Mouse (Mus musculus): ENCODE results near the gene Col4a2. TPM values are rescaled to one million over a fixed set of nuclear protein-coding genes. Genes with fewer than 3 reads are reported as not detected.
A peak's percentile ranks its signal among the peaks of the same experiment; 100 is the strongest.

Col4a2 gene
- polyA plus RNA-seq, 1 experiment from 2014 or later, result 47.2 TPM

DNA sequence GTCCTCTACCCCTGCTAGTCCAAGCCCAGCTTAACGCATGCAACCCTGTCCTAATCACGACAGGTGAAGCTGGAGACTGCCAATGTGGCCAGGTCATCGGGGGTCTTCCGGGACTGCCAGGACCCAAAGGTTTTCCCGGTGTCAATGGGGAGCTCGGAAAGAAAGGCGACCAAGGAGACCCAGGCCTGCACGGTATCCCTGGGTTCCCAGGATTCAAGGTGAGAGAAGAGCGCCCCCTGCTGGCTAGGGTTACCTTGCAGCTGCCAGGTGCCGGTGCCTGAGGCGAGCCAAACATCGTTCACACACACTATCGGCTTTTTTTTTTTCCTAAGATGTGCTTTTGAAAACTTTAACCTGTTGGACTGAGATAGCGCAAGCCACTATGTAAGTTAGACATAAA is 108.5 kb downstream of the Col4a2 start:
- H3K27me3 ChIP-seq (ENCODE audit: control insufficient read depth, insufficient read depth, low read length), result no peaks in the 10 kb centered on the region
- H3K36me3 ChIP-seq (ENCODE audit: control insufficient read depth, insufficient read depth, low read length), result peaks cover 4% of the 10 kb centered on the region; the same call in 1 of the 2 replicates
- WGBS, result 55% methylated on average over 14 of the region's 14 CpGs
- H3K27ac ChIP-seq (replicated peaks), result no peak overlapping the region
- H3K4me2 ChIP-seq (replicated peaks; ENCODE audit: low read depth), result no peak overlapping the region
- H3K9ac ChIP-seq (ENCODE audit: low read length), result no peak overlapping the region
- TF ChIP-seq CTCF (IDR thresholded peaks at IDR 0.05; ENCODE audit: low read depth), result peak; percentile 76
- TF ChIP-seq EP300 (optimal IDR thresholded peaks at IDR 0.05), result no peak
- ATAC-seq (ENCODE audit: low FRiP score, low TSS enrichment) (no peak), DNase-seq (ENCODE audit: low spot score) (peak; percentile 55)
- H3K4me3 ChIP-seq (ENCODE audit: low read depth, low read length), result no peak overlapping the region
- no peaks in the 10 kb centered on the region for H3K4me1 ChIP-seq (replicated peaks; ENCODE audit: control insufficient read depth, insufficient read depth)
- H3K9me3 ChIP-seq (ENCODE audit: control insufficient read depth, low read length), result no peaks in the 10 kb centered on the region

DNA sequence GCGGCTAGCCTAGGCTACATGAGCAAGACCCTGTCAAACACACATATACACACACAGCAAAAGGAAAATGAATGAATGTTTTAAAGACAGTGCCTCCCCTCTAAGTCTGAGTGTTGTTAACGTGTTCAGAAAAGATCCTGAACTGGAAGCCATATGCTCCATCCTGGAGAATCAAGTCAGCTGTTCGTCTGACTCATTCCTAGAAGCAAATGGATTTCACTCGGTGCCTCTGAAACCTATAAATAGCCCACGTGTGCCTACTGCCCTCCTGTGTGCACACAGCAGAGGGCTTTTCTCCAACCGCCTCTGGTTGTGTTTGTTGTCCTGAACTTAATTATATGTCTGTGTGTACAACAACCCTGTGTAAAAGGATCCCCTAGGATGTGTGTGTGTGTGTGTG is 109.4 kb downstream of the Col4a2 start:
- H3K9ac ChIP-seq (ENCODE audit: low read length), result no peak overlapping the region
- no peaks in the 10 kb centered on the region for H3K4me1 ChIP-seq (replicated peaks; ENCODE audit: control insufficient read depth, insufficient read depth)
- no peak overlapping the region for H3K4me3 ChIP-seq (ENCODE audit: low read depth, low read length)
- no peak for ATAC-seq (ENCODE audit: low FRiP score, low TSS enrichment)
- no peaks in the 10 kb centered on the region for H3K27me3 ChIP-seq (ENCODE audit: control insufficient read depth, insufficient read depth, low read length)
- no peak overlapping the region for H3K27ac ChIP-seq (replicated peaks)
- H3K9me3 ChIP-seq (ENCODE audit: control insufficient read depth, low read length), result no peaks in the 10 kb centered on the region
- DNase-seq (ENCODE audit: low spot score), result no peak
- H3K36me3 ChIP-seq (ENCODE audit: control insufficient read depth, insufficient read depth, low read length), result peaks cover 3% of the 10 kb centered on the region; the same call in 1 of the 2 replicates
- WGBS, result 72% methylated on average over 6 of the region's 6 CpGs
- TF ChIP-seq CTCF (IDR thresholded peaks at IDR 0.05; ENCODE audit: low read depth), result no peak
- TF ChIP-seq EP300 (optimal IDR thresholded peaks at IDR 0.05), result no peak
- H3K4me2 ChIP-seq (replicated peaks; ENCODE audit: low read depth), result no peak overlapping the region

DNA sequence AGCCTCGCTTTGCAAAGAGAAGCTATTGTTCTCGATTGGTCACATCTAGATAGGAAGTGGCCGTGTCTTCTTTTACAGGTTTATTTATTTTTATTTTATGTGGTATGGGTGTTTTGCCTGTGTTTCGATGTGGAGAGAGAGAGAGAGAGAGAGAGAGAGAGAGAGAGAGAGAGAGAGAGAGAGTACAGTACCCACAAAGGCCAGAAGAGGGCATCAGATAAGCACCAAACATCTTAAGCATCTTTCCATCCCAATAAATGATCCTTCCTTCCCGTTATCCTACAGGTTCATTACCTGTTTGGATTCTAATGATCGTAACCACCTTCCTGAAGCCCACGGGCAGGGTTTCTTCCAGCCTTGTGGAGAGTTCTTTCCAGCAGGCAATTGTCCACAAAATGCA is 110.5 kb downstream of the Col4a2 start:
- peaks cover 6% of the 10 kb centered on the region; the same call in 1 of the 2 replicates for H3K36me3 ChIP-seq (ENCODE audit: control insufficient read depth, insufficient read depth, low read length)
- no peaks in the 10 kb centered on the region for H3K27me3 ChIP-seq (ENCODE audit: control insufficient read depth, insufficient read depth, low read length)
- no peaks in the 10 kb centered on the region for H3K4me1 ChIP-seq (replicated peaks; ENCODE audit: control insufficient read depth, insufficient read depth)
- no peak overlapping the region for H3K9ac ChIP-seq (ENCODE audit: low read length)
- ATAC-seq (ENCODE audit: low FRiP score, low TSS enrichment) (no peak), DNase-seq (ENCODE audit: low spot score) (no peak)
- TF ChIP-seq CTCF (IDR thresholded peaks at IDR 0.05; ENCODE audit: low read depth), result peak; percentile 70
- no peak for TF ChIP-seq EP300 (optimal IDR thresholded peaks at IDR 0.05)
- no peak overlapping the region for H3K4me2 ChIP-seq (replicated peaks; ENCODE audit: low read depth)
- no peaks in the 10 kb centered on the region for H3K9me3 ChIP-seq (ENCODE audit: control insufficient read depth, low read length)
- no peak overlapping the region for H3K4me3 ChIP-seq (ENCODE audit: low read depth, low read length)
- 70% methylated on average over 7 of the region's 7 CpGs for WGBS
- H3K27ac ChIP-seq (replicated peaks), result no peak overlapping the region

DNA sequence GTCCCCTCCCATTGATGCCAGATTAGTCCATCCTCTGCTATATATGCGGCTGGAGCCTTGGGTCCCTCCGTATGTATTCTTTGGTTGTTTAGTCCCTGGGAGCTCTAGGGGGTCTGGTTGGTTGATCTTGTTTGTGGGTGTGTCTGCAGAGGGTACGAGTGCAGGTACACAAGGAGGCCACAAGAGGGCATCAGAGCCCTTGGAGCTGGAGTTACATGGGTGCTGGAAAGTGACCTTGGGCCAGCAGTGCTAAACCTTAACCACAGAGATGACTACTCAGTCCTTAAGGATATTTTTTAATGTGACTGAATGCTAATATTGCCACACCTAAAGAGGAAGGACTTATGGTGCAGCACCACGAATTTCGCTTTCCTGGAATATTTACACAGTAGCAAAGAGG is 118.1 kb downstream of the Col4a2 start:
- Histone ChIP-seq H3K27me3 (ENCODE audit: control insufficient read depth, insufficient read depth, low read length) (no peaks in the 10 kb centered on the region), H3K4me1 (replicated peaks; ENCODE audit: control insufficient read depth, insufficient read depth) (no peaks in the 10 kb centered on the region), H3K36me3 (ENCODE audit: control insufficient read depth, insufficient read depth, low read length) (peaks cover 18% of the 10 kb centered on the region), H3K27ac (replicated peaks) (no peak overlapping the region), H3K9me3 (ENCODE audit: control insufficient read depth, low read length) (no peaks in the 10 kb centered on the region), H3K9ac (ENCODE audit: low read length) (no peak overlapping the region), H3K4me3 (ENCODE audit: low read depth, low read length) (no peak overlapping the region), H3K4me2 (replicated peaks; ENCODE audit: low read depth) (no peak overlapping the region)
- DNase-seq (ENCODE audit: low spot score), result no peak
- ATAC-seq (ENCODE audit: low FRiP score, low TSS enrichment), result no peak
- 70% methylated on average over 5 of the region's 5 CpGs for WGBS
- TF ChIP-seq CTCF (IDR thresholded peaks at IDR 0.05; ENCODE audit: low read depth), result peak; percentile 72
- TF ChIP-seq EP300 (optimal IDR thresholded peaks at IDR 0.05), result no peak

DNA sequence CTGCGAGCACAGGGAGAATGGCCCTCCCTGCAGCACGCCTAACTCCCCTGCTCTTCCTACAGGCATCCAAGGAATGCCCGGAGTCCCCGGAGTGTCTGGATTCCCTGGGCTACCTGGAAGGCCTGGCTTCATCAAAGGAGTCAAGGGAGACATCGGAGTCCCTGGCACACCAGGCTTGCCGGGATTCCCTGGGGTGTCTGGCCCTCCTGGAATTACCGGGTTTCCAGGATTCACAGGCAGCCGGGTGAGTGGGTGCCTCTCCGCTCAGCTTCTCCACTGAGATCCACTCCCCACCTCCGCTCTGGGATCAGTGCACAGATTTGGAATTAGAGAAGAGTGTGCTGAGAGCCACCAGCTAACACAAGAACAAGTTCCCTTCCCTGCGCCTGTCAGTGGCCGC is 125.3 kb downstream of the Col4a2 start:
- Histone ChIP-seq H3K4me1 (replicated peaks; ENCODE audit: control insufficient read depth, insufficient read depth) (no peaks in the 10 kb centered on the region), H3K9ac (ENCODE audit: low read length) (no peak overlapping the region), H3K36me3 (ENCODE audit: control insufficient read depth, insufficient read depth, low read length) (peaks cover 24% of the 10 kb centered on the region), H3K27me3 (ENCODE audit: control insufficient read depth, insufficient read depth, low read length) (no peaks in the 10 kb centered on the region), H3K4me2 (replicated peaks; ENCODE audit: low read depth) (no peak overlapping the region), H3K27ac (replicated peaks) (no peak overlapping the region), H3K4me3 (ENCODE audit: low read depth, low read length) (no peak overlapping the region), H3K9me3 (ENCODE audit: control insufficient read depth, low read length) (no peaks in the 10 kb centered on the region)
- no peak for DNase-seq (ENCODE audit: low spot score)
- WGBS, result 70% methylated on average over 12 of the region's 12 CpGs
- ATAC-seq (ENCODE audit: low FRiP score, low TSS enrichment), result no peak
- no peak for TF ChIP-seq EP300 (optimal IDR thresholded peaks at IDR 0.05)
- TF ChIP-seq CTCF (IDR thresholded peaks at IDR 0.05; ENCODE audit: low read depth), result no peak

DNA sequence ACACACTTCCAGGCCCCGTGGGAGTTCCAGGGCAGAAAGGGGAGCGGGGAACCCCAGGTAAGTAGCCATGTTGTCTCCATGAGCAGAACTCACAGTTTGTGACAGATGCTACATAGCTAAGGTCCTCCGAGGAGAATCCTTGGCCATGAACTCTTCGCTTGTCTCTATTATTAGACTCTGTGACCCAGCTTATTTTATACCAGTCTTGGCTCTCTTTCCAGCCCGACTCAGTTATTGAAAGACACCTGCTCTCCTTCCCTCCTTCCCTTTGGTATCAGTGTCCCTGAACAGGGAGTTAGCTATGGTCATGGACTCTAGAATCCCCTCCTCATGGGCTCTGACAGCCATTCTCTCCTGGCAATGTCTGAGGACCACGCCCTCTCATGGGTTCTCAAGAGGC is 128.7 kb downstream of the Col4a2 start:
- H3K36me3 ChIP-seq (ENCODE audit: control insufficient read depth, insufficient read depth, low read length), result peaks cover 15% of the 10 kb centered on the region
- ATAC-seq (ENCODE audit: low FRiP score, low TSS enrichment), result no peak

More for the DNA sequence above, 128.7 kb downstream of the Col4a2 start:
- TF ChIP-seq EP300 (optimal IDR thresholded peaks at IDR 0.05) (no peak), CTCF (IDR thresholded peaks at IDR 0.05; ENCODE audit: low read depth) (no peak)
- DNase-seq (ENCODE audit: low spot score), result no peak
- WGBS, result 97% methylated on average over 6 of the region's 6 CpGs
- Histone ChIP-seq H3K4me2 (replicated peaks; ENCODE audit: low read depth) (no peak overlapping the region), H3K27me3 (ENCODE audit: control insufficient read depth, insufficient read depth, low read length) (no peaks in the 10 kb centered on the region), H3K9me3 (ENCODE audit: control insufficient read depth, low read length) (no peaks in the 10 kb centered on the region), H3K4me3 (ENCODE audit: low read depth, low read length) (no peak overlapping the region), H3K9ac (ENCODE audit: low read length) (no peak overlapping the region), H3K27ac (replicated peaks) (no peak overlapping the region), H3K4me1 (replicated peaks; ENCODE audit: control insufficient read depth, insufficient read depth) (no peaks in the 10 kb centered on the region)
